Mouse (Mus musculus) spleen, postnatal 10 days (tissue): ENCODE measurements around the gene Cd44.

Experiments
- DNase-seq, 2 experiments: peaks; one replicate each; pipeline ENCODE4 v3.0.0; 2021 to 2022; ENCODE audit warnings: low spot score in 2 of 2

The Cd44 gene

GRCm38 (mm10) chr2:102820790-102821189 lies 80.7 kb downstream of the Cd44 start:
- DNase-seq = no peak

- no peak for DNase-seq
Observed at GRCm38 (mm10) chr2:102820225-102820711, 81.2 kb downstream of the Cd44 start.

- DNase-seq = peak in 1 of 2 experiments; percentile 37
Observed at GRCm38 (mm10) chr2:102815289-102815809, 86.1 kb downstream of the Cd44 start.

GRCm38 (mm10) chr2:102812756-102813155 lies 88.7 kb downstream of the Cd44 start:
- DNase-seq = peak in 1 of 2 experiments; percentile 40

- no peak for DNase-seq
Observed at GRCm38 (mm10) chr2:102809436-102809835, 92.0 kb downstream of the Cd44 start.

- DNase-seq = no peak
Observed at GRCm38 (mm10) chr2:102807633-102808032, 93.8 kb downstream of the Cd44 start.

GRCm38 (mm10) chr2:102805761-102806496 lies 95.5 kb downstream of the Cd44 start:
- no peak for DNase-seq

GRCm38 (mm10) chr2:102805283-102805682 lies 96.2 kb downstream of the Cd44 start:
- no peak for DNase-seq

- no peak for DNase-seq
Observed at GRCm38 (mm10) chr2:102804109-102804508, 97.4 kb downstream of the Cd44 start.

- no peak for DNase-seq
Observed at GRCm38 (mm10) chr2:102801899-102802298, 99.6 kb downstream of the Cd44 start.

- no peak for DNase-seq
Observed at GRCm38 (mm10) chr2:102798149-102798548, 103.3 kb downstream of the Cd44 start.

- DNase-seq = peak in 1 of 2 experiments; percentile 44
Observed at GRCm38 (mm10) chr2:102795034-102795433, 106.4 kb downstream of the Cd44 start.

- no peak for DNase-seq
Observed at GRCm38 (mm10) chr2:102792804-102793203, 108.7 kb downstream of the Cd44 start.

- DNase-seq = no peak
Observed at GRCm38 (mm10) chr2:102791641-102792040, 109.8 kb downstream of the Cd44 start.

GRCm38 (mm10) chr2:102785696-102786095 lies 115.8 kb downstream of the Cd44 start:
- no peak for DNase-seq

GRCm38 (mm10) chr2:102782751-102783150 lies 118.7 kb downstream of the Cd44 start:
- DNase-seq = no peak

GRCm38 (mm10) chr2:102778208-102778607 lies 123.3 kb downstream of the Cd44 start:
- no peak for DNase-seq

GRCm38 (mm10) chr2:102775561-102775960 lies 125.9 kb downstream of the Cd44 start:
- no peak for DNase-seq

GRCm38 (mm10) chr2:102774700-102775099 lies 126.8 kb downstream of the Cd44 start:
- no peak for DNase-seq

GRCm38 (mm10) chr2:102772276-102772675 lies 129.2 kb downstream of the Cd44 start:
- DNase-seq = no peak

GRCm38 (mm10) chr2:102771304-102771703 lies 130.2 kb downstream of the Cd44 start:
- no peak for DNase-seq

- DNase-seq = no peak
Observed at GRCm38 (mm10) chr2:102768267-102768666, 133.2 kb downstream of the Cd44 start.

- DNase-seq = no peak
Observed at GRCm38 (mm10) chr2:102764602-102765374, 136.7 kb downstream of the Cd44 start.
